Mouse (Mus musculus) cerebellum, adult 2 months (tissue): ENCODE results near the gene Cacna1a.

Source experiments
- CTCF ChIP-seq: fragments of 200-500 bp; IDR thresholded peaks from 2 replicates; pipeline ENCODE4 v1.5.1; 2011; ENCODE audit warnings: low read depth, mild to moderate bottlenecking, control low read depth, low read length, moderate library complexity, borderline replicate concordance; ENCODE audit not compliant: insufficient read depth
- POLR2A ChIP-seq: fragments of 200-500 bp; IDR thresholded peaks from 2 replicates; pipeline ENCODE4 v1.6.1; 2011; ENCODE audit warnings: low read length, control low read depth, borderline replicate concordance; ENCODE audit not compliant: insufficient read depth

DNA sequence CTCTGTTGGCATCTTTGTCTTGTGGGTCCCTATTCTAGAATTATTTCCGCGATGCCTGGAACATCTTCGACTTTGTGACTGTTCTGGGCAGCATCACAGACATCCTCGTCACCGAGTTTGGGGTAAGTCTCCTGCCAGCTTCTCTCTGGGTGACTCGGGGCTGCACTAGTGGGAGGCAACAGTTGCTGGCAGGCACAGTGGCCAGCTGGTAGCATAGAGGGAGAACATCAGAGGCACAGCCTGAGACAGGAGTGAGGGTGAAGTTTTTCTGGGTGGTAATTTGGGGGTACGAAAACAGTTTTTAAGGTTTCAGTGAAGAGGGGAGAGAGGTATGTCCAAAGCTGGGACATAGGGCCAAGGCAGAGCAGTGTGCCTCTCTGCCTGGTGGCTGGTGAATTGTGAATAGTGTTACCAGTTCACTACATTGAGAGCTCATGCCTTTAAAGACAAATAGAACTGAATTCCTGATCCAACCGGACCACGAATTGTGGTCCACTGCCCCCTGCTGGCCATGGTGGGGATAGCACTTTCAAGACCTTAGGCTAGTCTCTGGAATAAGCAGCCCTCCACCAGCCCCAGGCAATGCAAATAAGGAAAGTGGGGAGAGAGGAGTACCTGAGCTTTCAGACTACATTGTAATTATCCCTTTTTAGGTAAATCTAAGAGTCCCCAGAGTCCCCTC, 206.0 kb downstream of the Cacna1a start:
- no peak for TF ChIP-seq POLR2A
- peak; percentile 87 for TF ChIP-seq CTCF
